Mouse (Mus musculus): ENCODE measurements around the gene Sec14l1. TPM values are rescaled to one million over a fixed set of nuclear protein-coding genes. Genes with fewer than 3 reads are reported as not detected.

Gene Sec14l1
- polyA plus RNA-seq, 1 experiment: 49.1 TPM

DNA sequence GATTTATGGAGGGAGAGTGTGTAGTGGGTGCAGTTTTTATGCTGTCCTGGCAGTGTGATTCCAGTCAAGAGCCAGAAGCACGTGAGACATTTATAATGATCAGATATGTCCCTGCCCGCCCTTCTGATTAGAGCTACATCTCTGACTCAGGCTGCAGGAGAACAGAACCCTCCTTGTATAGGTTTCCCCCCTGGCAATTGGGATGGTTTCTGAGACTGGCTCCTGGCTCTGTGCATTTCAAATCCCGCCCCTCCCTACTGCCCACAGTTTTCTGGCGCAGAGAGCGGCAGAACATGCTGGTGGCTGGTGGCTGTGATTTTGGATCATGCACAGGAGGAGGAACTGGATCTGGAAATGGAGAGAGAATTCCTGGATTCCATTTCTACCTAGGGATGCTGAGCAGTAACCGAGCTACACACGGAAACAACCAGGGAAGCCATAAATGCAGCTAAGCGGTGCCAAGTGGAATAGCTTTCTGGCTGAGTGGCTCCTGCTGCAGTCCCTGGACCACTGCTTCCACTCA is 93.2 kb downstream of the Sec14l1 start:
- DNase-seq: peak; percentile 38
- H3K27me3 ChIP-seq (replicated peaks; ENCODE audit: control insufficient read depth, insufficient read depth, low read length): no peaks in the 10 kb centered on the region
- TF ChIP-seq CTCF (conservative IDR thresholded peaks at IDR 0.05; ENCODE audit: insufficient read depth, insufficient read length, low read depth, low read length): no peak
- TF ChIP-seq POLR2A (IDR thresholded peaks at IDR 0.05; ENCODE audit: low read depth, low read length): no peak
- 64% methylated on average over 8 of the region's 8 CpGs for WGBS
- H3K4me3 ChIP-seq (ENCODE audit: insufficient read depth, low read depth, low read length): no peak overlapping the region
- H3K27ac ChIP-seq (ENCODE audit: insufficient read depth, low read depth, low read length): no peak overlapping the region
- peaks cover 11% of the 10 kb centered on the region; the same call in 1 of the 2 replicates for H3K4me1 ChIP-seq (ENCODE audit: control insufficient read depth, insufficient read depth, low read length)
- no peaks in the 10 kb centered on the region for H3K36me3 ChIP-seq (ENCODE audit: control insufficient read depth, insufficient read depth, low read length)

Other genes starting within 250 kb of the Sec14l1 start
- gene Mgat5b, start 196.3 kb upstream of the Sec14l1 start, polyA plus RNA-seq (2012; rRNA removed): 0.94 and 1.4 TPM in 2 replicates
- 22.2 and 25.9 TPM in 2 replicates for gene Sept9, start 84.5 kb downstream of the Sec14l1 start, polyA plus RNA-seq (2012; rRNA removed)

Measured in kidney, adult 2 months (tissue).